Mouse (Mus musculus) forebrain, embryonic 13.5 days (tissue): Measurements from ENCODE around the gene 1700093K21Rik. TPM values are rescaled to one million over a fixed set of nuclear protein-coding genes. Genes with fewer than 3 reads are reported as not detected.
"Not testable (repeated sequence)": the region's sequence is repeated elsewhere in the genome, so short reads cannot be mapped to it uniquely, and the experiment has no call there.

Experiments
- ATAC-seq: fragments of 200-750 bp; cut with Nextera tagmentation; 2 replicates; pipeline ENCODE4 v1.8.0; 2017
- H3K27ac ChIP-seq: fragments of 300-500 bp; sonication (generic); 2 replicates; pipeline ENCODE4 v1.5.1; 2015; ENCODE audit warnings: inconsistent platforms, mild to moderate bottlenecking, moderate library complexity
- H3K27me3 ChIP-seq: fragments of 300-500 bp; sonication (generic); 2 replicates; pipeline ENCODE4 v1.6.1; 2015; ENCODE audit warnings: mild to moderate bottlenecking, inconsistent platforms
- H3K36me3 ChIP-seq: fragments of 300-500 bp; sonication (generic); 2 replicates; pipeline ENCODE4 v1.6.1; 2015; ENCODE audit warnings: mild to moderate bottlenecking, inconsistent platforms; ENCODE audit not compliant: poor library complexity, severe bottlenecking
- H3K4me1 ChIP-seq: fragments of 300-500 bp; sonication (generic); 2 replicates; pipeline ENCODE4 v1.6.1; 2015; ENCODE audit warnings: inconsistent platforms
- H3K4me2 ChIP-seq: fragments of 300-500 bp; sonication (generic); 2 replicates; pipeline ENCODE4 v1.6.1; 2015; ENCODE audit warnings: inconsistent platforms, mild to moderate bottlenecking, moderate library complexity
- H3K4me3 ChIP-seq: fragments of 300-500 bp; sonication (generic); 2 replicates; pipeline ENCODE4 v1.5.1; 2015; ENCODE audit warnings: mild to moderate bottlenecking, inconsistent platforms
- H3K9ac ChIP-seq: fragments of 300-500 bp; sonication (generic); 2 replicates; pipeline ENCODE4 v1.6.1; 2015; ENCODE audit warnings: mild to moderate bottlenecking, inconsistent platforms
- H3K9me3 ChIP-seq: fragments of 300-500 bp; sonication (generic); replicated peaks from 2 replicates; pipeline ENCODE4 v1.6.1; 2016; ENCODE audit warnings: inconsistent platforms
- WGBS: fragments of 180-500 bp; shearing (Covaris S2); methylation state at CpG from one replicate; pipeline ENCODE4 v1.1.7; 2015; 5-methylcytosine and 5-hydroxymethylcytosine counted together
- polyA plus RNA-seq: library from polyadenylated mRNA; unstranded; fragments of >200 nt; fragmentation: Nextera tagmentation; extraction: Ambion mirVana; gene quantifications from 2 replicates; pipeline ENCODE4 v1.2.1, GENCODE M21; 2015

Gene 1700093K21Rik
- polyA plus RNA-seq, result not detected in 2 replicates

DNA sequence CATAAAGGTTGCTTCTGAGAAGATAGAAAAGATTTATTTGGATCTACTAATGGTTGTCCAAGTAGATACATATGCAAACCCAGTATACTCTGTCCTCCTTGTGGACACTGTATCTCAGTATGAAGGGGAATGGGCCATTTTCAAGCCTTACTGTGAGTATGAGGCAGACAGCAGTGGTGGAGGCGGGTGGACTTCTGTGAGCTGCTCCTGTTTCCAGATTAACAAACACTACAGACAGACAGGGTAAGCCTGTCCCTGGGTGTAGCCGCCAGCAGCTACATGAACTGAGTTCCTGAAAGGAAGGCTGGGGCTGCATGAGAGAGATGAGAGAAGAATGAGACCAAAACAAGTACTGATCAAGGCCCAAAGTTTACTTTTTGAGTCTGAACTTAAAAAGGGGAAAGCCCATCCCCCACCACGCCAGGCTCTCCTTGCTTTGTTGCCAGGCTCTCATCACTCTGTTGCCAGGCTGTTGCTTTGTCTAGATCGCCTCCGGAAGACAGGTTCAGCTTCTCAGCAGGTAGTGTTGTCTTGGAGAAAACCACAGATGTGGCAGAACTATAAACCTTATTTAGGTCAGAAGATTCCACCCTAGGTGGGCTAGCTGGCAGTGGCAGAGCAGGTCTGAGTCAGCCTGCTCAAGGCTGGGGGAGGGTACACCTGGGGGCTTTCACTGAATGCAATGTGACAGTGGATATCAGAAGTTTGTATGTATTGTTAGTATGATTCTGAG lies at the start of gene 1700093K21Rik:
1700093K21Rik (minus strand) TSS at position 683 of the 733 bp plus-strand sequence.
- Histone ChIP-seq H3K27ac (no peak within 1 kb of the TSS), H3K4me1 (no peaks in the 10 kb centered on the region), H3K36me3 (no peaks in the 10 kb centered on the region), H3K27me3 (no peaks in the 10 kb centered on the region), H3K4me3 (no peak within 1 kb of the TSS), H3K9ac (no peak within 1 kb of the TSS), H3K9me3 (no peaks in the 10 kb centered on the region), H3K4me2 (no peak within 1 kb of the TSS)
- WGBS, result 35% methylated on average over 5 of the region's 5 CpGs
- ATAC-seq, result no peak

DNA sequence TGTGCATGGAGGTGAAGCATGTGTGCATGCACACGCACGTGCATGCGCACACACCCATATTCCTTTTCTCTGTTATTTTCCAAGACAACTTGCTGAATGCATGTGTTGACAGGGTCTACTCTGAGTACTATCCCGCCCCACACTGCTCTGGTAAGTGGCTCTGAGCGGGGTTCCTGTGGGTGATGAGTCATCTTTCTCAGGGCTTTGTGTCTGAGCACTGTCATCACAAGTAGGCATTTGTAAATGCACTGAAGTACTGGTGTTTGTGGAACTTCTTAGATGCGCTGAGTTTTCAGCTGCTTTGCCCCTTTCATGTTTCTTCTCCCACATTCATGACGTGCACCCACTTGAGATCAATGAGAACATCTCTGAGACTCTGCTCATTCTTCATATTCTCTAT lies 49.2 kb upstream of the 1700093K21Rik start:
- H3K27ac ChIP-seq, result no peak overlapping the region
- peaks cover 48% of the 10 kb centered on the region for H3K36me3 ChIP-seq
- H3K4me2 ChIP-seq, result no peak overlapping the region
- H3K4me1 ChIP-seq, result no peaks in the 10 kb centered on the region
- H3K4me3 ChIP-seq, result no peak overlapping the region
- no peaks in the 10 kb centered on the region for H3K27me3 ChIP-seq
- no peak overlapping the region for H3K9ac ChIP-seq
- WGBS, result 93% methylated on average over 7 of the region's 7 CpGs
- ATAC-seq, result no peak
- H3K9me3 ChIP-seq, result no peaks in the 10 kb centered on the region

- H3K4me1 ChIP-seq, result no peaks in the 10 kb centered on the region
- H3K27ac ChIP-seq, result no peak overlapping the region
- WGBS, result 58% methylated on average over 6 of the region's 6 CpGs
- H3K9me3 ChIP-seq, result no peaks in the 10 kb centered on the region
- H3K4me3 ChIP-seq, result no peak overlapping the region
- no peaks in the 10 kb centered on the region for H3K27me3 ChIP-seq
- H3K9ac ChIP-seq, result no peak overlapping the region
- H3K36me3 ChIP-seq, result peaks cover 36% of the 10 kb centered on the region
- ATAC-seq, result peak; percentile 85
- H3K4me2 ChIP-seq, result no peak overlapping the region
Observed at GRCm38 (mm10) chr11:23565761-23566160, 44.8 kb upstream of the 1700093K21Rik start.

- no peak for ATAC-seq
- Histone ChIP-seq H3K4me2 (no peak overlapping the region), H3K27ac (no peak overlapping the region), H3K4me3 (no peak overlapping the region), H3K27me3 (no peaks in the 10 kb centered on the region), H3K9ac (no peak overlapping the region), H3K36me3 (no peaks in the 10 kb centered on the region), H3K9me3 (no peaks in the 10 kb centered on the region), H3K4me1 (no peaks in the 10 kb centered on the region)
- 73% methylated on average over 6 of the region's 6 CpGs for WGBS
Observed at GRCm38 (mm10) chr11:23557039-23557630, 36.2 kb upstream of the 1700093K21Rik start.

- Histone ChIP-seq H3K4me1 (no peaks in the 10 kb centered on the region), H3K4me2 (no peak overlapping the region), H3K36me3 (no peaks in the 10 kb centered on the region), H3K9me3 (no peaks in the 10 kb centered on the region), H3K9ac (no peak overlapping the region), H3K27me3 (no peaks in the 10 kb centered on the region), H3K4me3 (no peak overlapping the region), H3K27ac (no peak overlapping the region)
- 88% methylated on average over 2 of the region's 2 CpGs for WGBS
- no peak for ATAC-seq
Observed at GRCm38 (mm10) chr11:23537446-23537845, 16.5 kb upstream of the 1700093K21Rik start.

DNA sequence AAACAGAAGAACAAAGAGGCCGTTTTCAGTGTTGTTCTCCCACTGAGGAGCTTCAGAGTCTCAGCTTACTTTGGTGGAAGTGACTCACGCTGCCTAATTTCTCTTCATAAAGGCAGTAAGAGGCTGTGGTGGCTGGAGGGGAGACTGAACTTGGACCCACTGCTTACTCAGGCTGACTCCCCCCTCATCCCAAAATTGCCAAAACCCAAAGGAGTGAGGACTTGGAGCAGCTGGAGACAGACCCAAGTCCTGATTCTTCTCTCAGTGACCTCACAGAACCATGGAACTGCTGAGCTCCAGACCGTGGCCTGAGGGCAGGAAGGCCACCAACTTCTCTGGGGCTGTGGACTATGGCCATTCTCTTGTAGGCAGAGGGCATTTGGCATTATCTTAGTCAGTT lies 2.0 kb downstream of the 1700093K21Rik start:
- H3K9ac ChIP-seq, result no peak overlapping the region
- WGBS, result 54% methylated on average over 3 of the region's 3 CpGs
- no peak overlapping the region for H3K27ac ChIP-seq
- no peaks in the 10 kb centered on the region for H3K27me3 ChIP-seq
- H3K9me3 ChIP-seq, result no peaks in the 10 kb centered on the region
- no peaks in the 10 kb centered on the region for H3K36me3 ChIP-seq
- no peak for ATAC-seq
- H3K4me1 ChIP-seq, result no peaks in the 10 kb centered on the region
- no peak overlapping the region for H3K4me3 ChIP-seq
- no peak overlapping the region for H3K4me2 ChIP-seq

- H3K27ac ChIP-seq, result no peak overlapping the region
- no peaks in the 10 kb centered on the region for H3K36me3 ChIP-seq
- no peak overlapping the region for H3K4me3 ChIP-seq
- no peak for ATAC-seq
- 80% methylated on average over 2 of the region's 2 CpGs for WGBS
- H3K9me3 ChIP-seq, result no peaks in the 10 kb centered on the region
- no peak overlapping the region for H3K9ac ChIP-seq
- peaks cover 10% of the 10 kb centered on the region for H3K4me1 ChIP-seq
- no peaks in the 10 kb centered on the region for H3K27me3 ChIP-seq
- H3K4me2 ChIP-seq, result no peak overlapping the region
Observed at GRCm38 (mm10) chr11:23515315-23515714, 5.6 kb downstream of the 1700093K21Rik start.

DNA sequence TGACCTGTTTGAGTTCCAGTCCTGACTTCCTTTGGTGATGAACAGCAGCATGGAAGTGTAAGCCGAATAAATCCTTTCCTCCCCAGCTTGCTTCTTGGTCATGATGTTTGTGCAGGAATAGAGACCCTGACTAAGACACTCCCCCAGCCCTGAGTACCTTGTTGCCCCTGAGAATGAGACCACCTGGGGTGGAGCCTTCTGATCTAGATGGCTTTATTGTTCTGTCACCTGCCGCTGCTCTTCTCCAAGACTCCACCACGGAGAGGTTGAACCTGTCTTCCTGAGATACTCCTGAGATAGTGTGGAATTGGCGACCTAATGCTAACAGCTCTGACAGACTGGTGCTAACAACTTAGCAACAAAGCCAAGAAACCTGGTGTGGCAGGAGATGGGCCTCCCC lies 6.2 kb downstream of the 1700093K21Rik start:
- WGBS, result 77% methylated on average over 4 of the region's 4 CpGs
- H3K27ac ChIP-seq, H3K4me2 ChIP-seq, ATAC-seq, H3K4me1 ChIP-seq, H3K9me3 ChIP-seq, H3K27me3 ChIP-seq, H3K9ac ChIP-seq, H3K4me3 ChIP-seq, H3K36me3 ChIP-seq: not testable (repeated sequence)

- not testable (repeated sequence) for H3K36me3 ChIP-seq, H3K4me1 ChIP-seq, H3K4me3 ChIP-seq, H3K4me2 ChIP-seq, ATAC-seq, H3K9ac ChIP-seq, H3K9me3 ChIP-seq, H3K27me3 ChIP-seq, H3K27ac ChIP-seq
- WGBS, result 74% methylated on average over 5 of the region's 5 CpGs
Observed at GRCm38 (mm10) chr11:23504801-23505200, 16.2 kb downstream of the 1700093K21Rik start.

DNA sequence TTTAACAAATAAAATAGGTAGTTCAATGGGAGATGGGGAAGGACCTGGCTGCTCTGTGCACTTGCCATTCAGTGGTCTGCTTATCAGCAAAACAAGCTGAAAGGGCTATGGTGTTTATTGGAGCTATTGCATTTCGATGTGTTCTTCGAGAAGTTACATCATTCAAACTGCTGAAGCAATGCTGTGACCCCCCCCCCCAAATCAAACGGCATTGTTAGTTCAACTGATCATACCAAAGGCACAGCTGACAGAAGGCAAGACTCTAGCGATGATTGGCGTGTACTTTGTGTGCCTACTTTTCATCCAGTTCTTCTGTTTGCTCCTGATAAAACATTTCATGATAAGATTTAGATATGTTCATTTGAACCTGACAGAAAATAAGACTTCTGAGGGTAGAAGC lies 22.3 kb downstream of the 1700093K21Rik start:
- H3K9ac ChIP-seq, result peak overlapping the region; percentile 66; the same call in 1 of the 2 replicates
- H3K27ac ChIP-seq, result peak overlapping the region; percentile 96
- peak overlapping the region; percentile 84 for H3K4me3 ChIP-seq
- no peak for ATAC-seq
- peak overlapping the region; percentile 87 for H3K4me2 ChIP-seq
- H3K36me3 ChIP-seq, result peaks cover 22% of the 10 kb centered on the region
- peaks cover 25% of the 10 kb centered on the region for H3K4me1 ChIP-seq
- 43% methylated on average over 5 of the region's 5 CpGs for WGBS
- H3K27me3 ChIP-seq, result no peaks in the 10 kb centered on the region
- no peaks in the 10 kb centered on the region for H3K9me3 ChIP-seq

DNA sequence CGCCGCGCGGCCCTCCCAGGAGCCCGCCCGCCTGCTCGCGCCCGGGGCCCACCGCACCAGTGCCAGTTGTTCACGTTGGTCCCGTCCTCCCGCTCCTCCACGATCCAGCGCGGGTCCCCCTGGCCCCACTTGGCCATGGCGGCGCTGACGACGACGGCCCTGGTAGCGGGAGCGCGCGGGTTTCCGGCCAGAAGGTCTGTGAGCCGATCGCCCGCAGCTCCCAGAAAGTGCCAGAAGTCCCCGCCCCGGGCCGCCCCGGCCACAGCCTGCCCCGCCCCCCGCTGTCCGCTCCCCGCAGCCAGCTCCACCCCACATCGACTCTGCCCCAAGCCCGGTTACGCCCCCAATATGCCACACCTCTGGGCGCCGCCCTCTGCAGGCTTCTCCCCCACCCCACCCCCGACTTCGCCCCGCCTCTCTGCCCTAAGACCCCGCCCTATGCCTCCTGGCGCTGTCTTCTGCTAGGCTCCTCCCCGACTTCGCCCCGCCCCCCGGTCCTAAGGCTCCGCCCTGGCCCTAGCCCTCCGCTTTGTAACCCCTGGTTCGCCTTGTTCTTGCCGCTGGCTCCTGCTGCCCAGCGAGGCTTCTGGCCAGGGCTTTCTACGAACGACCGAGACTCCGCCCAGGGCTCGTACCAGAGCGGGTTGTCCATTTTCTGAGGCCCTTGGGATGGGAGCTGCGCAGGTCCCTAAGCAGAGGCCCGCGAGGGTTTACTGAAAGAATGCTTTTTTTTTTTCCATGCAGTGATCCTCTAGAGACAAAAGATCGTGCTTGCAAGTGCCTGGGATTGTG lies 23.0 kb downstream of the 1700093K21Rik start, which contains the start of gene Ahsa2:
Ahsa2 (minus strand) TSS at position 313 of the 792 bp plus-strand sequence.
- WGBS, result under 1% methylated on average over 52 of the region's 66 CpGs
- peak within 1 kb of the TSS; percentile 84 for H3K4me3 ChIP-seq

DNA sequence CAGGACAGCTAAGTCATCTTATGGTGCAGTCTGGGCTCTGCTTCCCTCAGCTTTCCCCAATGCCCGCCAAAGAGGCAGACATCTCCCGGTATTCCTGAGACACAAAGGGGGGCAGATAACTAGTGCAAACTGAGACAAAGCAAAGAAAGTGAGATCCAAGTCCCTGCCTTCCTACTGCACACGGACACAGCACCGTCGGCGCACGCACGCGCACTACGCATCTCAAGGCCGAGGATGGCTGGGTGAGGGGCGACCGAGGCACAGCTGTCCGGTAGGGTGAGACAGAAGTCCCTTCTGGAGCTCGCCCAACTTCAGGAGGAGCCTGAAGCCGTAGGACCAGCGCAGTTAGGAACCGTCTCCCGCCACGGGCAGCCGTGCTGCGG lies 23.6 kb downstream of the 1700093K21Rik start:
- Histone ChIP-seq H3K27me3 (no peaks in the 10 kb centered on the region), H3K36me3 (peaks cover 35% of the 10 kb centered on the region), H3K4me1 (peaks cover 25% of the 10 kb centered on the region), H3K27ac (peak overlapping the region; percentile 96), H3K9ac (peak overlapping the region; percentile 91), H3K9me3 (no peaks in the 10 kb centered on the region), H3K4me2 (peak overlapping the region; percentile 87), H3K4me3 (peak overlapping the region; percentile 84)
- under 1% methylated on average over 22 of the region's 22 CpGs for WGBS
- ATAC-seq, result peak; percentile 86

More for the DNA sequence above, 23.0 kb downstream of the 1700093K21Rik start, which contains the start of gene Ahsa2:
- Histone ChIP-seq H3K9me3 (no peaks in the 10 kb centered on the region), H3K27ac (peak within 1 kb of the TSS; percentile 96), H3K27me3 (no peaks in the 10 kb centered on the region), H3K4me1 (peaks cover 25% of the 10 kb centered on the region), H3K36me3 (peaks cover 29% of the 10 kb centered on the region), H3K4me2 (peak within 1 kb of the TSS; percentile 87), H3K9ac (peak within 1 kb of the TSS; percentile 91)
- peak; percentile 93 for ATAC-seq
